Mouse (Mus musculus) stomach, embryonic 14.5 days (tissue): ENCODE measurements around the gene Gart. TPM values are rescaled to one million over a fixed set of nuclear protein-coding genes. Genes with fewer than 3 reads are reported as not detected.
A peak's percentile ranks its signal among the peaks of the same experiment; 100 is the strongest.

Experiments used
- ATAC-seq: fragments of 200-750 bp; cut with Nextera tagmentation; 2 replicates; pipeline ENCODE4 v1.8.0; 2017; ENCODE audit warnings: low read depth, moderate TSS enrichment; ENCODE audit not compliant: insufficient number of reproducible peaks, insufficient read depth, low FRiP score
- H3K27ac ChIP-seq: fragments of 300-500 bp; sonication (generic); 2 replicates; pipeline ENCODE4 v1.5.1; 2014; ENCODE audit warnings: mild to moderate bottlenecking, low read length, moderate library complexity, mixed read lengths
- H3K27me3 ChIP-seq: fragments of 300-500 bp; sonication (generic); 2 replicates; pipeline ENCODE4 v1.6.1; 2014; ENCODE audit warnings: low read length, control low read depth, mixed read lengths; ENCODE audit not compliant: control insufficient read depth, insufficient read depth
- H3K36me3 ChIP-seq: fragments of 300-500 bp; sonication (generic); 2 replicates; pipeline ENCODE4 v1.6.1; 2014; ENCODE audit warnings: mild to moderate bottlenecking, control low read depth, low read length, moderate library complexity, mixed read lengths; ENCODE audit not compliant: control insufficient read depth, insufficient read depth
- H3K4me1 ChIP-seq: fragments of 300-500 bp; sonication (generic); 2 replicates; pipeline ENCODE4 v1.6.1; 2014; ENCODE audit warnings: low read length, control low read depth, mixed read lengths; ENCODE audit not compliant: control insufficient read depth, insufficient read depth
- H3K4me2 ChIP-seq: fragments of 300-500 bp; sonication (generic); replicated peaks from 2 replicates; pipeline ENCODE4 v1.6.1; 2014; ENCODE audit warnings: low read depth, low read length, control low read depth
- H3K4me3 ChIP-seq: fragments of 300-500 bp; sonication (generic); 2 replicates; pipeline ENCODE4 v1.5.1; 2014; ENCODE audit warnings: low read depth, low read length, control low read depth
- H3K9ac ChIP-seq: fragments of 300-500 bp; sonication (generic); replicated peaks from 2 replicates; pipeline ENCODE4 v1.6.1; 2014; ENCODE audit warnings: low read depth, mild to moderate bottlenecking, control low read depth, low read length, moderate library complexity, mixed read lengths
- H3K9me3 ChIP-seq: fragments of 300-500 bp; sonication (generic); 2 replicates; pipeline ENCODE4 v1.6.1; 2016; ENCODE audit warnings: low read depth, low read length, control low read depth; ENCODE audit not compliant: control insufficient read depth
- WGBS: fragments of 180-500 bp; shearing (Covaris S2); extraction: QIAGEN DNeasy Blood & Tissue Kit; methylation state at CpG from one replicate; pipeline ENCODE4 v1.1.7; 2014; 5-methylcytosine and 5-hydroxymethylcytosine counted together
- polyA plus RNA-seq: library from polyadenylated mRNA; unstranded; fragments of >200 nt; fragmentation: Nextera tagmentation; extraction: Ambion mirVana; gene quantifications from 2 replicates; pipeline ENCODE4 v1.2.1, GENCODE M21; 2014

The Gart gene
- polyA plus RNA-seq, 1 experiment from 2014 or later: 95.8 TPM

GRCm38 (mm10) chr16:91596779-91597671 is 49.7 kb downstream of the Gart start:
- Histone ChIP-seq H3K9ac (peak overlapping the region; percentile 37), H3K27ac (no peak overlapping the region), H3K4me2 (peak overlapping the region; percentile 84), H3K4me1 (0 out of 2 replicates have a peak, but pooled peaks cover 7% of the 10 kb centered on the region), H3K9me3 (no peaks in the 10 kb centered on the region), H3K36me3 (no peaks in the 10 kb centered on the region; the same call in 1 of the 2 replicates), H3K4me3 (peak overlapping the region; percentile 56), H3K27me3 (no peaks in the 10 kb centered on the region)
- 1% methylated on average over 67 of the region's 75 CpGs for WGBS
- no peak; the same call in none of the 2 replicates for ATAC-seq

GRCm38 (mm10) chr16:91596397-91596778 is 50.4 kb downstream of the Gart start:
- Histone ChIP-seq H3K36me3 (no peaks in the 10 kb centered on the region; the same call in 1 of the 2 replicates), H3K27ac (no peak overlapping the region), H3K9me3 (no peaks in the 10 kb centered on the region), H3K9ac (no peak overlapping the region), H3K4me3 (peak overlapping the region; percentile 56), H3K27me3 (no peaks in the 10 kb centered on the region), H3K4me1 (0 out of 2 replicates have a peak, but pooled peaks cover 7% of the 10 kb centered on the region), H3K4me2 (peak overlapping the region; percentile 84)
- 16% methylated on average over 9 of the region's 9 CpGs for WGBS
- no peak for ATAC-seq

- no peak overlapping the region for H3K4me2 ChIP-seq
- ATAC-seq: no peak
- H3K4me3 ChIP-seq: no peak overlapping the region
- H3K9me3 ChIP-seq: no peaks in the 10 kb centered on the region
- H3K4me1 ChIP-seq: 0 out of 2 replicates have a peak, but pooled peaks cover 7% of the 10 kb centered on the region
- no peaks in the 10 kb centered on the region for H3K27me3 ChIP-seq
- H3K9ac ChIP-seq: no peak overlapping the region
- H3K36me3 ChIP-seq: no peaks in the 10 kb centered on the region; the same call in 1 of the 2 replicates
- H3K27ac ChIP-seq: no peak overlapping the region
- WGBS: 88% methylated on average over 6 of the region's 6 CpGs
These were observed 51.7 kb downstream of the Gart start for GRCm38 (mm10) chr16:91595076-91595475.

GRCm38 (mm10) chr16:91593262-91593661 is 53.5 kb downstream of the Gart start:
- Histone ChIP-seq H3K4me1 (0 out of 2 replicates have a peak, but pooled peaks cover 7% of the 10 kb centered on the region), H3K27me3 (no peaks in the 10 kb centered on the region), H3K9me3 (no peaks in the 10 kb centered on the region), H3K4me2 (no peak overlapping the region), H3K36me3 (no peaks in the 10 kb centered on the region; the same call in 1 of the 2 replicates), H3K4me3 (no peak overlapping the region), H3K9ac (no peak overlapping the region), H3K27ac (no peak overlapping the region)
- WGBS: 42% methylated on average over 3 of the region's 3 CpGs
- no peak for ATAC-seq

- no peak overlapping the region for H3K4me3 ChIP-seq
- WGBS: 35% methylated on average over 8 of the region's 8 CpGs
- H3K36me3 ChIP-seq: no peaks in the 10 kb centered on the region; the same call in 1 of the 2 replicates
- no peak overlapping the region for H3K27ac ChIP-seq
- H3K9me3 ChIP-seq: no peaks in the 10 kb centered on the region
- 0 out of 2 replicates have a peak, but pooled peaks cover 7% of the 10 kb centered on the region for H3K4me1 ChIP-seq
- no peak for ATAC-seq
- H3K9ac ChIP-seq: no peak overlapping the region
- no peaks in the 10 kb centered on the region for H3K27me3 ChIP-seq
- no peak overlapping the region for H3K4me2 ChIP-seq
These were observed 54.6 kb downstream of the Gart start for GRCm38 (mm10) chr16:91592162-91592561.

GRCm38 (mm10) chr16:91588703-91589102 is 58.0 kb downstream of the Gart start:
- Histone ChIP-seq H3K9ac (no peak overlapping the region), H3K27ac (no peak overlapping the region), H3K4me2 (no peak overlapping the region), H3K4me1 (0 out of 2 replicates have a peak, but pooled peaks cover 4% of the 10 kb centered on the region), H3K36me3 (no peaks in the 10 kb centered on the region), H3K27me3 (no peaks in the 10 kb centered on the region), H3K4me3 (no peak overlapping the region), H3K9me3 (no peaks in the 10 kb centered on the region)
- 87% methylated on average over 3 of the region's 3 CpGs for WGBS
- no peak for ATAC-seq

GRCm38 (mm10) chr16:91587730-91588453 is 58.9 kb downstream of the Gart start:
- no peak overlapping the region for H3K9ac ChIP-seq
- H3K9me3 ChIP-seq: no peaks in the 10 kb centered on the region
- H3K4me2 ChIP-seq: no peak overlapping the region
- H3K4me1 ChIP-seq: 0 out of 2 replicates have a peak, but pooled peaks cover 4% of the 10 kb centered on the region
- H3K36me3 ChIP-seq: no peaks in the 10 kb centered on the region; the same call in 1 of the 2 replicates
- no peak overlapping the region for H3K4me3 ChIP-seq
- no peaks in the 10 kb centered on the region for H3K27me3 ChIP-seq
- no peak for ATAC-seq
- no peak overlapping the region for H3K27ac ChIP-seq
- 64% methylated on average over 6 of the region's 6 CpGs for WGBS

- Histone ChIP-seq H3K9ac (no peak overlapping the region), H3K27me3 (no peaks in the 10 kb centered on the region), H3K9me3 (no peaks in the 10 kb centered on the region), H3K27ac (no peak overlapping the region), H3K36me3 (peaks cover 1% of the 10 kb centered on the region; the same call in 1 of the 2 replicates), H3K4me3 (no peak overlapping the region), H3K4me2 (no peak overlapping the region), H3K4me1 (no peaks in the 10 kb centered on the region)
- 92% methylated on average over 6 of the region's 6 CpGs for WGBS
- ATAC-seq: no peak
These were observed 60.5 kb downstream of the Gart start for GRCm38 (mm10) chr16:91586244-91586643.
